Mouse (Mus musculus): ENCODE data around the gene D630045J12Rik. TPM values are rescaled to one million over a fixed set of nuclear protein-coding genes. Genes with fewer than 3 reads are reported as not detected.
A peak's percentile ranks its signal among the peaks of the same experiment; 100 is the strongest.

D630045J12Rik gene
- polyA plus RNA-seq, 1 experiment from 2014 or later = 2.9 TPM

DNA sequence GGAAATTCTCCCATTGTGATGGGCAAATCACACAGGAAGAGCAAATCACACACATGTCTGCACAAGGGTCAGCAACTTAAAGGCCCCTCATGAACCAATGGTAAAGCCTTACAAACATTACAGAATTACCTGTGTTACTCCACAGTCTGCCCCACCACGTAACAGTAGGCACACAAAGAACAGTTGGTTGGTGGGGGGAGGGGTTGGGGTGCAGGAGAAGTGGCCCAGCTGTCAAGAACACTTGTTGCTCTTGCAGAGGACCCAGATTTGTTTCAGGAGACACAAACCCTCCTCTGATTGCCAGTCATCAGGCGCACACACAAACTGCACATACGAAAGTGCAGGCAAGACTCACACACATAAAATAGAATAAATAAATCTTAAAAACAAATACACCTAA lies 20.9 kb downstream of the D630045J12Rik start:
- no peaks in the 10 kb centered on the region for H3K36me3 ChIP-seq (ENCODE audit: control insufficient read depth, insufficient read depth, low read length)
- WGBS = 56% methylated on average over 3 of the region's 3 CpGs
- no peak for ATAC-seq (ENCODE audit: low read depth)
- no peak overlapping the region for H3K9ac ChIP-seq (ENCODE audit: low read length)
- no peak overlapping the region for H3K4me3 ChIP-seq (ENCODE audit: low read length)
- H3K4me1 ChIP-seq (replicated peaks; ENCODE audit: control insufficient read depth, insufficient read depth, low read length) = peaks cover 9% of the 10 kb centered on the region
- no peaks in the 10 kb centered on the region for H3K9me3 ChIP-seq (ENCODE audit: control insufficient read depth, low read length)
- no peak overlapping the region for H3K27ac ChIP-seq (ENCODE audit: low read length)
- no peaks in the 10 kb centered on the region for H3K27me3 ChIP-seq (ENCODE audit: control insufficient read depth, insufficient read depth, low read depth, low read length)
- H3K4me2 ChIP-seq (ENCODE audit: low read depth, low read length) = no peak overlapping the region

DNA sequence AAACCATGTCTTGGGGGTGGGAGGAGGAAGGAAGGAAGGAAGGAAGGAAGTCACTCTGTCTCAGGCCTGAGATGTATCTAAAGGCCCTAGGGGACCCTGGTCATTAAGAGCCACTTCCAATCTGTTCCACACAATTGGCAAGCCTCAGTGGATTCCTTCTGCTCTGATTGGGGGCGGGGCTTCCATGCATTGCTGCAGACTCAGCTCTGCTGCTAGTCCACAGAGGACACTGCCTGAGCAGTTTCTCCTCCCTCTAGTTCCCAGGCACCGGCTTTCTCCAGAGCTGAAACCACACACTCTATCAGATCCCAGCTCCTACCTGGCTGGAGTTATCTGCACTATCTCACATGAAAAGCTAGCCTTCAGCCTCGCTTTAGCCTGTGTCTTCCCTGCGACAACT lies 21.8 kb downstream of the D630045J12Rik start:
- ATAC-seq (ENCODE audit: low read depth) = peak; percentile 64
- no peak overlapping the region for H3K4me2 ChIP-seq (ENCODE audit: low read depth, low read length)
- no peaks in the 10 kb centered on the region for H3K9me3 ChIP-seq (ENCODE audit: control insufficient read depth, low read length)
- 0 out of 2 replicates have a peak overlapping the region, but pooled peaks have one; percentile 11 for H3K27ac ChIP-seq (ENCODE audit: low read length)
- no peak overlapping the region for H3K9ac ChIP-seq (ENCODE audit: low read length)
- H3K4me3 ChIP-seq (ENCODE audit: low read length) = no peak overlapping the region
- no peaks in the 10 kb centered on the region for H3K36me3 ChIP-seq (ENCODE audit: control insufficient read depth, insufficient read depth, low read length)
- WGBS = 52% methylated on average over 4 of the region's 4 CpGs
- H3K4me1 ChIP-seq (replicated peaks; ENCODE audit: control insufficient read depth, insufficient read depth, low read length) = peaks cover 9% of the 10 kb centered on the region
- H3K27me3 ChIP-seq (ENCODE audit: control insufficient read depth, insufficient read depth, low read depth, low read length) = no peaks in the 10 kb centered on the region

DNA sequence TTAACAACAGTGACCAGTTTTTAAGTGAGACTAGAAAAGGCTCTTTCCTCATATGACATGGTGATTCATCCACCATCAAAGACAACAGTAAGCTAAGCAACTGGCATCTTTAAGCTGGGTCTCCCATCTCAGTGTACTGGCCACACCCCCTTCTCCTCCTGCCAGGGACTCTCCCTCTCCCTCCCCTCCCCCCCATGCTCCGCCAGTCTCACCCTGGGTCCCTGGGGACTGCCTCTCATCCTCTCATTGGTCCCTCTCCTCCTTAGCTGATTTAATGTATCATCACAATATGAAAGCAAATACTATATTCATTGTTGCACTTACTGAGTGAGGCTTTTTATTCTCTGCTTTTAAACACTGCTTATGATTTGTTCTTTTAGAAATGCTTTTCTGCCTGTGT lies 29.7 kb downstream of the D630045J12Rik start:
- no peaks in the 10 kb centered on the region for H3K36me3 ChIP-seq (ENCODE audit: control insufficient read depth, insufficient read depth, low read length)
- no peak overlapping the region for H3K27ac ChIP-seq (ENCODE audit: low read length)
- no peak overlapping the region for H3K4me2 ChIP-seq (ENCODE audit: low read depth, low read length)
- no peaks in the 10 kb centered on the region for H3K9me3 ChIP-seq (ENCODE audit: control insufficient read depth, low read length)
- 67% methylated on average over 1 of the region's 1 CpGs for WGBS
- H3K4me3 ChIP-seq (ENCODE audit: low read length) = no peak overlapping the region
- H3K4me1 ChIP-seq (replicated peaks; ENCODE audit: control insufficient read depth, insufficient read depth, low read length) = no peaks in the 10 kb centered on the region
- H3K27me3 ChIP-seq (ENCODE audit: control insufficient read depth, insufficient read depth, low read depth, low read length) = no peaks in the 10 kb centered on the region
- H3K9ac ChIP-seq (ENCODE audit: low read length) = no peak overlapping the region
- peak; percentile 56; the same call in 1 of the 2 replicates for ATAC-seq (ENCODE audit: low read depth)

DNA sequence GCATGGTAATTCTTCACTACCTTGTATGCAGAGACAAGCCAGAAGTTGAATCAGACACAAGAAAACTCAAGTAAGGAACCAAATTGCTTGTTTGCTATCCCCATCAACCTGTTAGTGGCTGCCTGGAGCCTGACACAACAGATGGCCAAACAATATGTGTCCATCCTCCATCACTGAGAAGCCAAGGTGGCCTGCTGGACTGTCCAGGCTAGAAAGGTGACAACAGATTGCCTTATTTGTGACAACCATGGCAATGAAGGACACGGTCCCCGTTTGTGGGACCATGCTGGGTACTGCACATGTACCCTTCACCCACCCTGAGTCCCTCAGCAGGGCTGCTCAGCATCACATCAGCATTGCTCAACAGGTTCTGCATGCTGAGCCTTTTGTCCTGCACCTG lies 34.5 kb downstream of the D630045J12Rik start:
- 89% methylated on average over 2 of the region's 2 CpGs for WGBS
- H3K4me2 ChIP-seq (ENCODE audit: low read depth, low read length) = no peak overlapping the region
- H3K9me3 ChIP-seq (ENCODE audit: control insufficient read depth, low read length) = no peaks in the 10 kb centered on the region
- no peak overlapping the region for H3K9ac ChIP-seq (ENCODE audit: low read length)
- H3K27me3 ChIP-seq (ENCODE audit: control insufficient read depth, insufficient read depth, low read depth, low read length) = no peaks in the 10 kb centered on the region
- H3K4me1 ChIP-seq (replicated peaks; ENCODE audit: control insufficient read depth, insufficient read depth, low read length) = no peaks in the 10 kb centered on the region
- H3K27ac ChIP-seq (ENCODE audit: low read length) = no peak overlapping the region
- no peaks in the 10 kb centered on the region for H3K36me3 ChIP-seq (ENCODE audit: control insufficient read depth, insufficient read depth, low read length)
- ATAC-seq (ENCODE audit: low read depth) = no peak
- H3K4me3 ChIP-seq (ENCODE audit: low read length) = no peak overlapping the region

DNA sequence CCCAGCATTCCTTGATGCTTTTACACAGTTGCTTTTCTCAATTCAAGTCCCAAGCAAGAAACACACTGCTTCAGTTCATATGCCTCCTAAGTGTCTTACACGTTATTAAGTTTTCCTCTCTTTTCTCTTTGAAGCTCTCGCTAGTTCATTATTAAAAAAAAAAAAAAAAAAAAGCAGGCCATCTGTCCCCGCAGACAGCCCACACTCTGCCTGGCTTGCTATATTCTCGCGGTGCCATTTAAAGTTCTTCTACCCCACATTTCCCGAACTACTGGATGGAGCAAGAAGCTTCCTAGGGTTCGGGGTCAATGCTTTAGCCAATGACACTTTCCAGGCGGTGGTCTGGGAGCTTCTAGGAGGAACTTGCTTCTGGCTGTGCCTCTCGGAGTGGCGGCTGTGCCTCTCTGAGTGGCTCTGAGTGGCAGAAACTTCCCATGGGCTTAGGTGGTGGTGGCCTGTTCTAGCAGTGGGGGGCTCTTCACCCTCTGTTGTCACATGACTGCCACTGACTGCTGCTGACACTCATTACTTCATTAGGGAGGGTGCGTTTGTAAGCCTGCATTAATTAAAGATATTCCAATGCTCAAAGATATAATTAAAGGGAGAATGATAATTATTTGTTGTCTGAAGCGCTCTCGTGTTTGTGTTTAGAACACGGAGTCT lies 38.2 kb downstream of the D630045J12Rik start:
- H3K4me1 ChIP-seq (replicated peaks; ENCODE audit: control insufficient read depth, insufficient read depth, low read length) = no peaks in the 10 kb centered on the region
- no peak overlapping the region for H3K4me2 ChIP-seq (ENCODE audit: low read depth, low read length)
- no peak overlapping the region for H3K4me3 ChIP-seq (ENCODE audit: low read length)
- ATAC-seq (ENCODE audit: low read depth) = no peak
- no peaks in the 10 kb centered on the region for H3K27me3 ChIP-seq (ENCODE audit: control insufficient read depth, insufficient read depth, low read depth, low read length)
- H3K9me3 ChIP-seq (ENCODE audit: control insufficient read depth, low read length) = no peaks in the 10 kb centered on the region
- no peak overlapping the region for H3K27ac ChIP-seq (ENCODE audit: low read length)
- no peaks in the 10 kb centered on the region for H3K36me3 ChIP-seq (ENCODE audit: control insufficient read depth, insufficient read depth, low read length)
- WGBS = 71% methylated on average over 14 of the region's 14 CpGs
- no peak overlapping the region for H3K9ac ChIP-seq (ENCODE audit: low read length)

DNA sequence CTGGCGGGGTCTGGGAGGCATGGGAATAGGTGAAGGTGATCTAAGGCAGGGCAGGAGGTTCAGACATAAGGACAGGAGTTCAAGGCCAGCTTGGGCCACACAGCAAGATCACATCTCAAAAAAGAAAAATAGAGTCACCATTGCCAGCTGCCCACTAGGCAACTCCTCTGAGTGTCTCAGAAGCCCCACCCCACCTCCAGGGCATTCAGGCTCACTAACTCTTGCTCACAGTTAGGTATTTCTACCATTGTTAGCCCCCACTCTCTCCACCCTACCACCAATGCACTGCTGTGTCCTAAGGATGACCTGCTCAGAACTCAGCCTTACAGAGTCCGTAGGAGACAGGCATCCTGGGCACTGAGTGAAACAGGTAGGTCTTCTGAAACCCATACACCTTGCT lies 46.2 kb downstream of the D630045J12Rik start:
- 89% methylated on average over 2 of the region's 2 CpGs for WGBS
- Histone ChIP-seq H3K4me2 (ENCODE audit: low read depth, low read length) (no peak overlapping the region), H3K9me3 (ENCODE audit: control insufficient read depth, low read length) (no peaks in the 10 kb centered on the region), H3K9ac (ENCODE audit: low read length) (no peak overlapping the region), H3K4me3 (ENCODE audit: low read length) (no peak overlapping the region), H3K4me1 (replicated peaks; ENCODE audit: control insufficient read depth, insufficient read depth, low read length) (peaks cover 12% of the 10 kb centered on the region), H3K27me3 (ENCODE audit: control insufficient read depth, insufficient read depth, low read depth, low read length) (no peaks in the 10 kb centered on the region), H3K27ac (ENCODE audit: low read length) (no peak overlapping the region), H3K36me3 (ENCODE audit: control insufficient read depth, insufficient read depth, low read length) (no peaks in the 10 kb centered on the region)
- ATAC-seq (ENCODE audit: low read depth) = no peak

DNA sequence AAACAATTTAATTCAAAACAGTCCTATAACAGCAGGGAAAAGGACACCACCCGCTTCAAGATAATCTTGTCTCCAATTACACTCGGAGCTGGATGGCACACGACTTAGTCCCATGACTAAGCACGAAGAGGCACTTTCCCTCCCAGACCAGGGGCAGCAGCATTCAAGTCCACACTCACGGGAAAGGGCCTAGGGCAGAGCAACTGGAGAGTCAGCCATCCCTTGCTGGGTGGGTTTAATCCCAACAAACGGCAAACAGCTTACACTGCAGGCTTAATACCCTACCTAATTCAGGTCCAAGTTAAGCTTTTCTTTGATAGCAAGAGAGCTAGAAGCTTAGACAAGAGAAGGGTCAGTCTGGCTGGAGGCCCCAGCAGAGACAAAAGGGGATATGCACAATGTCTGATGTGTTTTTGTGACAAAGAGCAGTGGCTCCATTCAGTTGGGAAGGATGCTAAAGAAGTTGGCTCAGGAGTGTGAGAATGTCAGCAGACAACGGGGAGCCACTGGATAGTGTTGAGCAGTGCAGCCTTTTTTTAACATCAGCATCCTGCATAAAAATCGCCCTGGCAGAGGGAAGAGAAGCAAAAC lies 46.8 kb downstream of the D630045J12Rik start:
- no peak overlapping the region for H3K4me2 ChIP-seq (ENCODE audit: low read depth, low read length)
- no peak overlapping the region for H3K9ac ChIP-seq (ENCODE audit: low read length)
- H3K27ac ChIP-seq (ENCODE audit: low read length) = no peak overlapping the region
- H3K27me3 ChIP-seq (ENCODE audit: control insufficient read depth, insufficient read depth, low read depth, low read length) = no peaks in the 10 kb centered on the region
- peaks cover 12% of the 10 kb centered on the region for H3K4me1 ChIP-seq (replicated peaks; ENCODE audit: control insufficient read depth, insufficient read depth, low read length)
- H3K36me3 ChIP-seq (ENCODE audit: control insufficient read depth, insufficient read depth, low read length) = no peaks in the 10 kb centered on the region
- ATAC-seq (ENCODE audit: low read depth) = no peak
- no peaks in the 10 kb centered on the region for H3K9me3 ChIP-seq (ENCODE audit: control insufficient read depth, low read length)
- H3K4me3 ChIP-seq (ENCODE audit: low read length) = no peak overlapping the region
- WGBS = 26% methylated on average over 8 of the region's 8 CpGs

DNA sequence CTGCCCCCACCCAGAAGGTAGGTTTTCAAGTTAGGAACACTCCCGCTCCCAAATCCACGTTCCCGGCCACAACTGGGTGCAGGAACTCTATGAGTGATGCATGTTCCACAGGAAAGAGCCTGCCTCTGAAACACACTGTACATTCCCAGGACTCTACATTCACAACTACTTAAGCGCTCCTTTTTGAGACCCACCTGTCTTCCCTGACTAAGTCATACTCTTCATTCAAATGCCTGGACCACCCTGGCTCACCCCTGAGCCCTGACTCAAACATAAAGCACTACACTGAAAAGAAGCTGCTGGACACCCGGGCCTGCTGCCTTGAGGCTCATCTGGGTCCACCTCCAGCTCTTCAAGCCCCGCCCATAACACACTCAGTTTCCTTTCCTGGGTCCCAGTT lies 48.4 kb downstream of the D630045J12Rik start:
- ATAC-seq (ENCODE audit: low read depth) = no peak
- no peak overlapping the region for H3K27ac ChIP-seq (ENCODE audit: low read length)
- H3K4me1 ChIP-seq (replicated peaks; ENCODE audit: control insufficient read depth, insufficient read depth, low read length) = peaks cover 12% of the 10 kb centered on the region
- H3K9ac ChIP-seq (ENCODE audit: low read length) = no peak overlapping the region
- H3K4me2 ChIP-seq (ENCODE audit: low read depth, low read length) = no peak overlapping the region
- H3K36me3 ChIP-seq (ENCODE audit: control insufficient read depth, insufficient read depth, low read length) = no peaks in the 10 kb centered on the region
- H3K9me3 ChIP-seq (ENCODE audit: control insufficient read depth, low read length) = no peaks in the 10 kb centered on the region
- 64% methylated on average over 6 of the region's 6 CpGs for WGBS
- no peaks in the 10 kb centered on the region for H3K27me3 ChIP-seq (ENCODE audit: control insufficient read depth, insufficient read depth, low read depth, low read length)
- H3K4me3 ChIP-seq (ENCODE audit: low read length) = no peak overlapping the region

DNA sequence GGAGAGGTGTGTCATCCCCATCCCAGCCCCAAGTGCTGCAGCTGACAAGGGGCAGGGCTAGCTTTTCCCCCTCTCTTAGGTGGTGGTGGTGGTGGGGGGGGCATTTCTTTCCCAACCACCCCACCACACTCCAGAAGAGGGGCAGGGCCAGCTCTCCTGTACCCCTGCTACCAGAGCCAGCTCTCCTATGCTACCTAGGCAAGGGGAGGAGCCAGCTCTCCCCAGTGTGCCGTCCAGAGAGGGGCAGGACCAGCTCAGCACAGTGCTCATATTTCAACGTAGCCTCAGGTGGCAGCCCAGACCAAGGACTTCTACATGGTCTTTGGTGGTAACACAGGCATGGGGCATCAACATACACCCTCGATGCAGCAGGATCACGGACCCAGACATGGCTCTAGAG lies 50.0 kb downstream of the D630045J12Rik start:
- peaks cover 12% of the 10 kb centered on the region for H3K4me1 ChIP-seq (replicated peaks; ENCODE audit: control insufficient read depth, insufficient read depth, low read length)
- no peaks in the 10 kb centered on the region for H3K9me3 ChIP-seq (ENCODE audit: control insufficient read depth, low read length)
- peak; percentile 55 for ATAC-seq (ENCODE audit: low read depth)
- H3K36me3 ChIP-seq (ENCODE audit: control insufficient read depth, insufficient read depth, low read length) = no peaks in the 10 kb centered on the region
- no peak overlapping the region for H3K4me2 ChIP-seq (ENCODE audit: low read depth, low read length)
- no peak overlapping the region for H3K27ac ChIP-seq (ENCODE audit: low read length)
- no peaks in the 10 kb centered on the region for H3K27me3 ChIP-seq (ENCODE audit: control insufficient read depth, insufficient read depth, low read depth, low read length)
- no peak overlapping the region for H3K9ac ChIP-seq (ENCODE audit: low read length)
- no peak overlapping the region for H3K4me3 ChIP-seq (ENCODE audit: low read length)
- 51% methylated on average over 4 of the region's 4 CpGs for WGBS

Measured in lung, embryonic 16.5 days (tissue).